9 mouse cellular contexts compared by ENCODE assay signal in genomic region chr19:33224181-33225001, GRCm38 (mm10).
DNase-seq lines count a peak whose midpoint lies in the region; ATAC-seq and TF ChIP-seq lines count a peak whose summit lies in the region.
"Had no signal": no experiment of that assay in that cellular context is flagged by ENCODE, and none has a peak within 500 bp of the region (broad histone marks: within the 10 kb centered on the region; RNA-seq: fewer than 3 reads in every experiment).

No protein-coding gene starts in this region.

- H3K36me3 ChIP-seq in intestine, embryonic 14.5 days (ENCODE audit: control insufficient read depth, insufficient read depth, low read length), result no peaks in the 10 kb centered on the region
- no peaks in the 10 kb centered on the region for H3K36me3 ChIP-seq in intestine, postnatal 0 days (ENCODE audit: control insufficient read depth, insufficient read depth)
- no peaks in the 10 kb centered on the region for H3K36me3 ChIP-seq in forebrain, embryonic 16.5 days (ENCODE audit: control insufficient read depth, insufficient read depth)
- H3K36me3 ChIP-seq in limb, embryonic 13.5 days, result no peaks in the 10 kb centered on the region
- no peaks in the 10 kb centered on the region for H3K36me3 ChIP-seq in neural tube, embryonic 15.5 days

- peaks cover 32% of the 10 kb centered on the region for H3K4me1 ChIP-seq in intestine, embryonic 14.5 days (replicated peaks; ENCODE audit: control insufficient read depth, insufficient read depth, low read length)
- H3K4me1 ChIP-seq in intestine, postnatal 0 days (replicated peaks; ENCODE audit: control insufficient read depth, insufficient read depth, low read length), result no peaks in the 10 kb centered on the region; the same call in 1 of the 2 replicates
- H3K4me1 ChIP-seq in forebrain, embryonic 16.5 days (replicated peaks; ENCODE audit: control insufficient read depth, insufficient read depth, low read length), result peaks cover 12% of the 10 kb centered on the region
- peaks cover 24% of the 10 kb centered on the region for H3K4me1 ChIP-seq in limb, embryonic 13.5 days
- H3K4me1 ChIP-seq in neural tube, embryonic 15.5 days, result peaks cover 9% of the 10 kb centered on the region

- no peak for ATAC-seq in intestine, embryonic 14.5 days (replicated peaks; ENCODE audit: low FRiP score, low TSS enrichment, low read depth)
- no peak for ATAC-seq in intestine, postnatal 0 days
- ATAC-seq in forebrain, embryonic 16.5 days, result peak; percentile 91
- ATAC-seq in limb, embryonic 13.5 days (ENCODE audit: low FRiP score, low read depth), result peak; percentile 64; the same call in 1 of the 2 replicates
- ATAC-seq in neural tube, embryonic 15.5 days (ENCODE audit: low FRiP score), result peak; percentile 87; the same call in 1 of the 2 replicates

- H3K27ac ChIP-seq in intestine, embryonic 14.5 days (ENCODE audit: low read depth), result no peak overlapping the region
- H3K27ac ChIP-seq in intestine, postnatal 0 days (ENCODE audit: low read depth, low read length), result no peak overlapping the region
- no peak overlapping the region for H3K27ac ChIP-seq in forebrain, embryonic 16.5 days (ENCODE audit: low read length)
- H3K27ac ChIP-seq in limb, embryonic 13.5 days, result no peak overlapping the region
- H3K27ac ChIP-seq in neural tube, embryonic 15.5 days (replicated peaks), result 0 out of 2 replicates have a peak overlapping the region, but pooled peaks have one; percentile 37
- H3K27ac ChIP-seq: liver, embryonic 14.5 days had no signal

- DNase-seq in intestine, embryonic 14.5 days (ENCODE audit: low spot score), result no peak
- peak; percentile 74 to 85 for DNase-seq in cerebellum, adult 18-20 months
- peak; percentile 69 for DNase-seq in kidney, adult 9 months
- no peak for DNase-seq in B cell, adult 2 months

- peak overlapping the region; percentile 9; the same call in 1 of the 2 replicates for H3K4me2 ChIP-seq in intestine, embryonic 14.5 days (ENCODE audit: low read length)
- H3K4me2 ChIP-seq in intestine, postnatal 0 days (replicated peaks; ENCODE audit: low read depth), result no peak overlapping the region
- peak overlapping the region; percentile 44 for H3K4me2 ChIP-seq in forebrain, embryonic 16.5 days (ENCODE audit: low read length)
- H3K4me2 ChIP-seq in limb, embryonic 13.5 days (replicated peaks), result peak overlapping the region; percentile 17; the same call in 1 of the 2 replicates
- H3K4me2 ChIP-seq in neural tube, embryonic 15.5 days, result peak overlapping the region; percentile 42

- TF ChIP-seq CTCF in intestine, postnatal 0 days (IDR thresholded peaks at IDR 0.05; ENCODE audit: low read depth), result no peak

- no peaks in the 10 kb centered on the region for H3K9me3 ChIP-seq in intestine, embryonic 14.5 days (ENCODE audit: control insufficient read depth, low read length)
- H3K9me3 ChIP-seq in intestine, postnatal 0 days (ENCODE audit: control insufficient read depth), result no peaks in the 10 kb centered on the region
- no peaks in the 10 kb centered on the region for H3K9me3 ChIP-seq in forebrain, embryonic 16.5 days (ENCODE audit: control insufficient read depth, low read length)
- H3K9me3 ChIP-seq in limb, embryonic 13.5 days, result no peaks in the 10 kb centered on the region
- no peaks in the 10 kb centered on the region for H3K9me3 ChIP-seq in neural tube, embryonic 15.5 days (replicated peaks)

- no peak overlapping the region for H3K9ac ChIP-seq in intestine, embryonic 14.5 days (ENCODE audit: low read length)
- H3K9ac ChIP-seq in intestine, postnatal 0 days (ENCODE audit: low read depth, low read length), result no peak overlapping the region
- H3K9ac ChIP-seq in forebrain, embryonic 16.5 days (replicated peaks; ENCODE audit: low read depth, low read length), result peak overlapping the region; percentile 26; the same call in 1 of the 2 replicates
- no peak overlapping the region for H3K9ac ChIP-seq in limb, embryonic 13.5 days
- no peak overlapping the region for H3K9ac ChIP-seq in neural tube, embryonic 15.5 days (replicated peaks)
- H3K9ac ChIP-seq: liver, embryonic 14.5 days had no signal

- WGBS in intestine, embryonic 14.5 days, result 42% methylated on average over 8 of the region's 8 CpGs
- 71% methylated on average over 8 of the region's 8 CpGs for WGBS in intestine, postnatal 0 days
- 41% methylated on average over 8 of the region's 8 CpGs for WGBS in forebrain, embryonic 16.5 days
- whole genome bisulfite sequencing in limb, embryonic 13.5 days, result 58% methylated on average over 8 of the region's 8 CpGs
- WGBS in neural tube, embryonic 15.5 days, result 67% methylated on average over 8 of the region's 8 CpGs

- no peaks in the 10 kb centered on the region for H3K27me3 ChIP-seq in intestine, embryonic 14.5 days (replicated peaks; ENCODE audit: control insufficient read depth, insufficient read depth, low read length)
- H3K27me3 ChIP-seq in intestine, postnatal 0 days (replicated peaks; ENCODE audit: control insufficient read depth, insufficient read depth, low read length), result no peaks in the 10 kb centered on the region
- H3K27me3 ChIP-seq in forebrain, embryonic 16.5 days (replicated peaks; ENCODE audit: control insufficient read depth, insufficient read depth, low read length), result no peaks in the 10 kb centered on the region
- H3K27me3 ChIP-seq in limb, embryonic 13.5 days, result peaks cover 28% of the 10 kb centered on the region
- no peaks in the 10 kb centered on the region for H3K27me3 ChIP-seq in neural tube, embryonic 15.5 days (replicated peaks)

- H3K4me3 ChIP-seq in intestine, embryonic 14.5 days (ENCODE audit: low read depth, low read length), result no peak overlapping the region
- H3K4me3 ChIP-seq in intestine, postnatal 0 days (ENCODE audit: low read depth, low read length), result no peak overlapping the region
- H3K4me3 ChIP-seq in forebrain, embryonic 16.5 days (replicated peaks; ENCODE audit: low read length), result peak overlapping the region; percentile 21; the same call in 1 of the 2 replicates
- no peak overlapping the region for H3K4me3 ChIP-seq in limb, embryonic 13.5 days
- H3K4me3 ChIP-seq in neural tube, embryonic 15.5 days (replicated peaks), result no peak overlapping the region

Comparison
In these comparisons a context has a peak if more than half of its experiments do, and no peak if none do; other contexts are left out.
1. ATAC-seq: peak in forebrain, embryonic 16.5 days (single experiment), limb, embryonic 13.5 days (single experiment) and neural tube, embryonic 15.5 days (single experiment); none in intestine, embryonic 14.5 days (single experiment) and intestine, postnatal 0 days (single experiment).
2. DNase-seq: peak in cerebellum, adult 18-20 months (2 of 2) and kidney, adult 9 months (single experiment); none in intestine, embryonic 14.5 days (single experiment) and B cell, adult 2 months (0 of 2).